Mouse (Mus musculus): ENCODE data around the gene Zfp790. TPM values are rescaled to one million over a fixed set of nuclear protein-coding genes. Genes with fewer than 3 reads are reported as not detected.
A peak's percentile ranks its signal among the peaks of the same experiment; 100 is the strongest.
"Not testable (repeated sequence)": the region's sequence is repeated elsewhere in the genome, so short reads cannot be mapped to it uniquely, and the experiment has no call there.

Gene Zfp790
- polyA plus RNA-seq, 1 experiment from 2014 or later = 33.8 TPM

GRCm38 (mm10) chr7:29874256-29874655, 58.3 kb downstream of the Zfp790 start:
- Histone ChIP-seq H3K9me3 (ENCODE audit: control insufficient read depth, low read length) (peaks cover 25% of the 10 kb centered on the region), H3K27me3 (replicated peaks; ENCODE audit: control insufficient read depth, insufficient read depth, low read length) (no peaks in the 10 kb centered on the region), H3K4me1 (replicated peaks; ENCODE audit: control insufficient read depth, insufficient read depth, low read length) (no peaks in the 10 kb centered on the region), H3K4me2 (ENCODE audit: low read length) (no peak overlapping the region), H3K27ac (ENCODE audit: low read length) (no peak overlapping the region), H3K9ac (replicated peaks; ENCODE audit: low read depth, low read length) (no peak overlapping the region), H3K4me3 (replicated peaks; ENCODE audit: low read length) (no peak overlapping the region), H3K36me3 (ENCODE audit: control insufficient read depth, insufficient read depth) (peaks cover 30% of the 10 kb centered on the region)
- ATAC-seq = no peak
- WGBS = 92% methylated on average over 10 of the region's 10 CpGs

DNA sequence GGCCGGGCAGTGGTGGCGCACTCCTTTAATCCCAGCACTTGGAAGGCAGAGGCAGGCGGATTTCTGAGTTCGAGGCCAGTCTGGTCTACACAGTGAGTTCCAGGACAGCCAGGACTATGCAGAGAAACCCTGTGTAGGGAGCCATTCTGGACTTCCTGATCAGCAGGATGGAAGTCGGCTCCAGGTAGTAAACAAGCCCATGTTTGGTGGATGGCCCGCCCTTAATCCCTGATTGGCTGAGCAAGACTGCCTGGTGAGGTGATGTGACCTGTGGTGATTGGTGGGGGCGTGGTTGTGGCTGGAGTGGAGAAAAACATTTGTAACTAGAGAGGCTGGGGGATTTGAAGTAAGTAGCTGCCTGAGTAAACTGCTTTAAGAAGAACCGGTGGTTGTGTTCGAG, 61.6 kb downstream of the Zfp790 start:
- ATAC-seq; H3K4me1 ChIP-seq (replicated peaks; ENCODE audit: control insufficient read depth, insufficient read depth, low read length); H3K4me3 ChIP-seq (replicated peaks; ENCODE audit: low read length); H3K9ac ChIP-seq (replicated peaks; ENCODE audit: low read depth, low read length); H3K4me2 ChIP-seq (ENCODE audit: low read length); H3K27me3 ChIP-seq (replicated peaks; ENCODE audit: control insufficient read depth, insufficient read depth, low read length); H3K27ac ChIP-seq (ENCODE audit: low read length): not testable (repeated sequence)
- 94% methylated on average over 9 of the region's 9 CpGs for WGBS
- Histone ChIP-seq H3K9me3 (ENCODE audit: control insufficient read depth, low read length) (peaks cover 22% of the 10 kb centered on the region), H3K36me3 (ENCODE audit: control insufficient read depth, insufficient read depth) (peaks cover 28% of the 10 kb centered on the region)

- Histone ChIP-seq H3K27ac (ENCODE audit: low read length) (no peak overlapping the region), H3K27me3 (replicated peaks; ENCODE audit: control insufficient read depth, insufficient read depth, low read length) (no peaks in the 10 kb centered on the region), H3K9me3 (ENCODE audit: control insufficient read depth, low read length) (peaks cover 11% of the 10 kb centered on the region), H3K4me1 (replicated peaks; ENCODE audit: control insufficient read depth, insufficient read depth, low read length) (no peaks in the 10 kb centered on the region), H3K36me3 (ENCODE audit: control insufficient read depth, insufficient read depth) (peaks cover 17% of the 10 kb centered on the region), H3K4me3 (replicated peaks; ENCODE audit: low read length) (no peak overlapping the region), H3K9ac (replicated peaks; ENCODE audit: low read depth, low read length) (no peak overlapping the region), H3K4me2 (ENCODE audit: low read length) (no peak overlapping the region)
- ATAC-seq = no peak
- 73% methylated on average over 7 of the region's 7 CpGs for WGBS
These were observed 64.1 kb downstream of the Zfp790 start for GRCm38 (mm10) chr7:29880056-29880455.

MicroRNAs within 50 kb of the gene (microRNA counts, 519-probe panel; counts per million panel counts)
- 2,341 counts per million, percentile 54 among the panel's probes with 10 or more counts for microRNA mmu-miR-1964

Small RNA genes lying within 50 kb of the gene (microRNA-seq; reads per million reads assigned to microRNA genes)
- gene Mir1964 = 1.9 reads per million

Other genes starting within 250 kb of the Zfp790 start
- 0.34 and 0.35 TPM in 2 replicates for gene Catsperg2, start 89.1 kb upstream of the Zfp790 start, polyA plus RNA-seq (2015; fragmentation: Nextera tagmentation; extraction: Ambion mirVana)
- gene Zfp84, start 47.6 kb upstream of the Zfp790 start, polyA plus RNA-seq (2015; fragmentation: Nextera tagmentation; extraction: Ambion mirVana) = 22.6 and 24.6 TPM in 2 replicates
- 17.0 and 17.9 TPM in 2 replicates for gene Zfp30, start 32.1 kb upstream of the Zfp790 start, polyA plus RNA-seq (2015; fragmentation: Nextera tagmentation; extraction: Ambion mirVana)
- gene Zfp940, start 37.6 kb downstream of the Zfp790 start, polyA plus RNA-seq (2015; fragmentation: Nextera tagmentation; extraction: Ambion mirVana) = 15.7 and 18.2 TPM in 2 replicates
- 23.4 and 23.7 TPM in 2 replicates for gene Zfp420, start 43.9 kb downstream of the Zfp790 start, polyA plus RNA-seq (2015; fragmentation: Nextera tagmentation; extraction: Ambion mirVana)
- 18.0 and 20.5 TPM in 2 replicates for gene Zfp27, start 90.5 kb downstream of the Zfp790 start, polyA plus RNA-seq (2015; fragmentation: Nextera tagmentation; extraction: Ambion mirVana)
- 7.5 and 7.8 TPM in 2 replicates for gene Zfp383, start 92.1 kb downstream of the Zfp790 start, polyA plus RNA-seq (2015; fragmentation: Nextera tagmentation; extraction: Ambion mirVana)
- 22.3 and 24.3 TPM in 2 replicates for gene Zfp74, start 138.0 kb downstream of the Zfp790 start, polyA plus RNA-seq (2015; fragmentation: Nextera tagmentation; extraction: Ambion mirVana)
- gene Zfp568, start 167.8 kb downstream of the Zfp790 start, polyA plus RNA-seq (2015; fragmentation: Nextera tagmentation; extraction: Ambion mirVana) = 3.0 and 4.2 TPM in 2 replicates
- 14.2 and 14.7 TPM in 2 replicates for gene Zfp14, start 235.3 kb downstream of the Zfp790 start, polyA plus RNA-seq (2015; fragmentation: Nextera tagmentation; extraction: Ambion mirVana)